Mouse (Mus musculus): ENCODE measurements around the gene Lce1i. TPM values are rescaled to one million over a fixed set of nuclear protein-coding genes. Genes with fewer than 3 reads are reported as not detected.
"Not testable (repeated sequence)": the region's sequence is repeated elsewhere in the genome, so short reads cannot be mapped to it uniquely, and the experiment has no call there.

Lce1i gene
- polyA plus RNA-seq (2015; fragmentation: Nextera tagmentation; extraction: Ambion mirVana): not detected in 2 replicates

DNA sequence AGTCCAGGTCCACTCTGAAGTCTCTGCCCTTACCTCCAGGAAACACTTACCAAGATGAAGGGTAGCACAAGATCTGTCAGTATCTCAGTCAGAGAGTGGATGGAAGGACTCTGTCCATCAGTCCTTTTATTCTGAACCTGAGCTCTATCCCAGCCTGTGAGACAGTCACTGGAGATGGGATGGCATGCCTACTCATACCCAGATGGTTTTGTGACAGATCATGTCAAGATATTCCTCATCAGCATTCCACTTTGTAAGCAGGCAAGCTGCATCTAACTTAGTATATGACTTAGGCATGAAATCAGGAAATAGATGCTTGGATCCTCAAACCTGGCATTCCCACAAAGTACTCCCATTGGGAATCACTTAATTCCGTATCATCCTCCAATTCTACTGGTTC is at the start of gene Lce1i:
Gene Lce1i, minus strand, starts transcription at position 101 of the 400 bp plus-strand sequence.
- no peaks in the 10 kb centered on the region for H3K27me3 ChIP-seq
- H3K9ac ChIP-seq: no peak within 1 kb of the TSS
- H3K4me2 ChIP-seq: no peak within 1 kb of the TSS
- no peak for ATAC-seq (ENCODE audit: low FRiP score, low read depth)
- H3K27ac ChIP-seq (replicated peaks): no peak within 1 kb of the TSS
- H3K9me3 ChIP-seq: no peaks in the 10 kb centered on the region
- no peaks in the 10 kb centered on the region for H3K36me3 ChIP-seq
- H3K4me3 ChIP-seq: no peak within 1 kb of the TSS
- WGBS: 83% methylated on average over 1 of the region's 1 CpGs
- no peaks in the 10 kb centered on the region for H3K4me1 ChIP-seq (replicated peaks)

DNA sequence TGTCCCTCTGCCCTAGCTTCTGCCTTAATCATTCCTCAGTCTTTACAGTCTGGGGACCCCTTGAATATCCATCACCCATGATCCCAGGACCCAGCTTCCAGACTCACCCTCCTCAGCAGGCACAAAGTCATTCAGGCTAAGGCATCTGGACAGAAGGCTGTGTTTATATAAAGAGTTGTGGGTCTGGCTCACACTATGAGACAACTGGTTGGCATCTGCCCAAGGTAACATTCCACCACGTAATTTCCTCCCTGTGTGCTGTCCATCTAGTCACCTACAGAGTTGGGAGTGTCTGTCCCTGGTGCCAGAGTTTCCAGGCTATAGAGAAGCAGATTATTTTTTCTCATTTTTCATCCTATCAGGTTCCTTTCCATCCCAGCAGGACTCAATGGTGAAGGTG is 48.4 kb upstream of the Lce1i start, which contains the start of gene Kprp:
Gene Kprp, minus strand, starts transcription at position 140 of the 400 bp plus-strand sequence.
- ATAC-seq (ENCODE audit: low FRiP score, low read depth): no peak
- H3K27me3 ChIP-seq: no peaks in the 10 kb centered on the region
- no peak within 1 kb of the TSS for H3K9ac ChIP-seq
- H3K36me3 ChIP-seq: no peaks in the 10 kb centered on the region
- H3K4me3 ChIP-seq: no peak within 1 kb of the TSS
- no peaks in the 10 kb centered on the region for H3K4me1 ChIP-seq (replicated peaks)
- H3K4me2 ChIP-seq: no peak within 1 kb of the TSS
- no peak within 1 kb of the TSS for H3K27ac ChIP-seq (replicated peaks)
- no peaks in the 10 kb centered on the region for H3K9me3 ChIP-seq
- 50% methylated on average over 1 of the region's 1 CpGs for WGBS

GRCm38 (mm10) chr3:92825808-92826207 is 47.1 kb upstream of the Lce1i start:
- Histone ChIP-seq H3K9ac (no peak overlapping the region), H3K27me3 (no peaks in the 10 kb centered on the region), H3K4me1 (replicated peaks) (no peaks in the 10 kb centered on the region), H3K4me2 (no peak overlapping the region), H3K36me3 (no peaks in the 10 kb centered on the region), H3K4me3 (no peak overlapping the region), H3K27ac (replicated peaks) (no peak overlapping the region), H3K9me3 (no peaks in the 10 kb centered on the region)
- no peak for ATAC-seq (ENCODE audit: low FRiP score, low read depth)
- 38% methylated on average over 1 of the region's 1 CpGs for WGBS

- 94% methylated on average over 2 of the region's 2 CpGs for WGBS
- not testable (repeated sequence) for H3K4me2 ChIP-seq; ATAC-seq (ENCODE audit: low FRiP score, low read depth); H3K36me3 ChIP-seq; H3K27ac ChIP-seq (replicated peaks); H3K9ac ChIP-seq; H3K9me3 ChIP-seq; H3K4me3 ChIP-seq; H3K27me3 ChIP-seq; H3K4me1 ChIP-seq (replicated peaks)
Observed at GRCm38 (mm10) chr3:92816036-92816435, 37.3 kb upstream of the Lce1i start.

DNA sequence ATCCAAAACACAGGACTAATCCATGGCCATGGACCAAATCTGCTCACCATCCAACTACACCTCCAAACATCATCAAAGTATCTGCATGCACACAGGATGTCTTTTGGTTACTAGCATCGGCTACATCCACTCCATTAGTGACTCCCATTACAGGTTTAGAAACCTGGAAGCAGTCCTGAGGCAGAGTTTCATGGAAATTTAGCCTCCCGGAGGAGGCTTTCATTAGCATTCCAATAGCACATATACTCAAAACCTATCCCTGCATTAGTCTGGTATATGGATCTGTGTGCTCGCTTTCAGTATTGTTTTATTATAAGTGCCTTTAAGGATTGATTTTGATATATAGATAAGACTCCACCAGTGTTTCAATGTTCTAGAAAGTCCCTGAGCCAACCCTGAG is 36.9 kb upstream of the Lce1i start:
- Histone ChIP-seq H3K9ac (no peak overlapping the region), H3K4me3 (no peak overlapping the region), H3K4me2 (no peak overlapping the region), H3K27me3 (no peaks in the 10 kb centered on the region), H3K9me3 (no peaks in the 10 kb centered on the region), H3K27ac (replicated peaks) (no peak overlapping the region), H3K4me1 (replicated peaks) (no peaks in the 10 kb centered on the region), H3K36me3 (no peaks in the 10 kb centered on the region)
- WGBS: 92% methylated on average over 3 of the region's 3 CpGs
- ATAC-seq (ENCODE audit: low FRiP score, low read depth): no peak

DNA sequence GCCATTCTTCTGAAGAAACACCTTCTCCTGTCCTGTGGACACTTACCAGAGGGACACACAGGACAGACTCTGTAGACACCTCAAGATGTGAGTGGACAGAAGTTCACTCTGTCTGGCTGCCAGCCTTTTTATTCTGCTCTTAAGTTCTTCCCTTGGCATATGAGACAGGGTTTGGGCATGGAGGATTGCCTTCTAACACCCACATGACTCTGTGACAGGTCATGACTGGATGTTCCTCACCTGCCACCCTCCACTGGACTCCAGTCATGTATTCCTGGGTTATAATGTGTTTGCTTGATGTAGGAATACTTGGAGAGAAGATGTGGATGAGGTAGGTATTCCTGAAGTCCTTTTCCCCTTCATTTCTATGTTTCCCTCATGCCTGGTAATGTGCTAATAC is 29.1 kb upstream of the Lce1i start, which contains the start of gene Lce1k:
Gene Lce1k, minus strand, starts transcription at position 101 of the 400 bp plus-strand sequence.
- no peak within 1 kb of the TSS for H3K9ac ChIP-seq
- no peaks in the 10 kb centered on the region for H3K4me1 ChIP-seq (replicated peaks)
- H3K27ac ChIP-seq (replicated peaks): no peak within 1 kb of the TSS
- no peak for ATAC-seq (ENCODE audit: low FRiP score, low read depth)
- no peaks in the 10 kb centered on the region for H3K27me3 ChIP-seq
- no peaks in the 10 kb centered on the region for H3K9me3 ChIP-seq
- H3K36me3 ChIP-seq: no peaks in the 10 kb centered on the region
- no peak within 1 kb of the TSS for H3K4me2 ChIP-seq
- no peak within 1 kb of the TSS for H3K4me3 ChIP-seq

DNA sequence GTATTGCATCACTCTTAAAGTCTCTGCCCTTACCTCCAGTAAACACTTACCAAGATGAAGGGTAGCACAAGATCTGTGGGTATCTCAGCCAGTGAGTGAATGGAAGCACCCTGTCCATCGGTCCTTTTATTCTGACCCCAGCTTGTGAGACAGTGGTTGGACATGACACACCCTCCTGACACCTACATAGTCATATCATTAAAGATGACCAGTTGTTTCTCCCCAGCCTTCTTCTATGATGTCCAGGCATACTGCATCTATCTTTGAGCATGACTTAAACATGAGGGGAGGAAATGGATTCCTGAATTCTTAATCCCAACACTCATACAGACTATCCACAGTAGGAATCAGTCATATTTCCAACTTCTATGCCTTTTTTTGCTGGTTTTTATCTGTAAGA is 11.7 kb upstream of the Lce1i start, which contains the start of gene Lce1j:
Gene Lce1j, minus strand, starts transcription at position 101 of the 400 bp plus-strand sequence.
- 93% methylated on average over 1 of the region's 1 CpGs for WGBS
- no peaks in the 10 kb centered on the region for H3K4me1 ChIP-seq (replicated peaks)
- H3K36me3 ChIP-seq: no peaks in the 10 kb centered on the region
- no peaks in the 10 kb centered on the region for H3K27me3 ChIP-seq
- ATAC-seq (ENCODE audit: low FRiP score, low read depth): no peak
- H3K4me2 ChIP-seq: no peak within 1 kb of the TSS
- no peak within 1 kb of the TSS for H3K4me3 ChIP-seq
- H3K9ac ChIP-seq: no peak within 1 kb of the TSS
- H3K27ac ChIP-seq (replicated peaks): no peak within 1 kb of the TSS
- no peaks in the 10 kb centered on the region for H3K9me3 ChIP-seq

GRCm38 (mm10) chr3:92771573-92771972 is 7.1 kb downstream of the Lce1i start:
- Histone ChIP-seq H3K27me3 (no peaks in the 10 kb centered on the region), H3K9ac (no peak overlapping the region), H3K27ac (replicated peaks) (no peak overlapping the region), H3K4me3 (no peak overlapping the region), H3K4me1 (replicated peaks) (no peaks in the 10 kb centered on the region), H3K4me2 (no peak overlapping the region), H3K36me3 (no peaks in the 10 kb centered on the region), H3K9me3 (no peaks in the 10 kb centered on the region)
- 17% methylated on average over 3 of the region's 3 CpGs for WGBS
- ATAC-seq (ENCODE audit: low FRiP score, low read depth): no peak

GRCm38 (mm10) chr3:92764965-92765364 is 13.7 kb downstream of the Lce1i start, which contains the start of gene Lce1h:
Gene Lce1h (minus strand): TSS chr3:92765065.
- Histone ChIP-seq H3K4me3 (no peak within 1 kb of the TSS), H3K4me1 (replicated peaks) (no peaks in the 10 kb centered on the region), H3K9me3 (no peaks in the 10 kb centered on the region), H3K27ac (replicated peaks) (no peak within 1 kb of the TSS), H3K36me3 (no peaks in the 10 kb centered on the region), H3K27me3 (no peaks in the 10 kb centered on the region), H3K9ac (no peak within 1 kb of the TSS), H3K4me2 (no peak within 1 kb of the TSS)
- ATAC-seq (ENCODE audit: low FRiP score, low read depth): no peak
- whole genome bisulfite sequencing: 90% methylated on average over 1 of the region's 1 CpGs

DNA sequence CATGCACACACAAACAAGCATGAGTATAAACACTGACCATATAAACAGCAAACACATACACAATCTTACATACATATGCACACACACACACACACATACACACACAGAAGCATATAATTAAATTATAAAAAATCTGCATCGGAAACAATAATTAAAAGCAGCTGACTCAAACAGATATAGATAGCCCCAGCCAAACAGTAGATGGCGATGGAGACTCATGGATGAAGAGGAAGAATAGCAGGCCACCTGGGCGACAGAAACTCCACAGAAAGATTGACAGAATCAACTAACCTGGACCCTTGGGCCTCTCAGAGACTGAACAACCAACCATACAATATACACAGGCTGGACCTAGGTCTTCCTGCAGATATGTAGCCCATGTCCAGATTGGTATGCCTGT is 25.5 kb downstream of the Lce1i start:
- WGBS: 47% methylated on average over 3 of the region's 3 CpGs
- Histone ChIP-seq H3K27ac (replicated peaks) (no peak overlapping the region), H3K36me3 (no peaks in the 10 kb centered on the region), H3K27me3 (no peaks in the 10 kb centered on the region), H3K9ac (no peak overlapping the region), H3K4me2 (no peak overlapping the region), H3K4me1 (replicated peaks) (no peaks in the 10 kb centered on the region), H3K4me3 (no peak overlapping the region), H3K9me3 (no peaks in the 10 kb centered on the region)
- no peak for ATAC-seq (ENCODE audit: low FRiP score, low read depth)

DNA sequence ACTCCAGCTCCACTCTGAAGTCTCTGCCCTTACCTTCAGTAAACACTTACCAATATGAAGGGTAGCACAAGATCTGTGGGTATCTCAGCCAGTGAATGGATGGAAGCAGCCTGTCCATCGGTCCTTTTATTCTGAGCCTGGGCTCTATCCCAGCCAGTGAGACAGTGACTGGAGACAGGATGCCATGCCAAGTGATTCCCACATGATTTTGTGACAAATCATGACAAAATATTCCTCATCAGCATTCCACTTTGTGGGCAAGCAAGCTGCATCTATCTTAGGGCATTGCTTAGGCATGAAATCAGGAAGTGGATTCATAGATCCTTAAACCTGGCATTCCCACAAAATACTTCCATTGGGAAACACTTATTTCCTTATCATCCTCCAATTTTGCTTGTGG is 26.5 kb downstream of the Lce1i start, which contains the start of gene Lce1g:
Gene Lce1g, minus strand, starts transcription at position 101 of the 400 bp plus-strand sequence.
- Histone ChIP-seq H3K9ac (no peak within 1 kb of the TSS), H3K36me3 (no peaks in the 10 kb centered on the region), H3K4me3 (no peak within 1 kb of the TSS), H3K27me3 (no peaks in the 10 kb centered on the region), H3K4me2 (no peak within 1 kb of the TSS), H3K4me1 (replicated peaks) (no peaks in the 10 kb centered on the region), H3K9me3 (no peaks in the 10 kb centered on the region), H3K27ac (replicated peaks) (no peak within 1 kb of the TSS)
- no peak for ATAC-seq (ENCODE audit: low FRiP score, low read depth)
- WGBS: 83% methylated on average over 1 of the region's 1 CpGs

GRCm38 (mm10) chr3:92738996-92739395 is 39.7 kb downstream of the Lce1i start, which contains the start of gene Gm38119:
Gene Gm38119 (minus strand): TSS chr3:92739096.
- Histone ChIP-seq H3K4me1 (replicated peaks) (no peaks in the 10 kb centered on the region), H3K27ac (replicated peaks) (no peak within 1 kb of the TSS), H3K4me2 (no peak within 1 kb of the TSS), H3K9ac (no peak within 1 kb of the TSS), H3K27me3 (no peaks in the 10 kb centered on the region), H3K4me3 (no peak within 1 kb of the TSS), H3K9me3 (no peaks in the 10 kb centered on the region), H3K36me3 (no peaks in the 10 kb centered on the region)
- 79% methylated on average over 1 of the region's 1 CpGs for WGBS
- ATAC-seq (ENCODE audit: low FRiP score, low read depth): no peak
